Mouse (Mus musculus): ENCODE measurements around the gene Atp6v0b.

DNA sequence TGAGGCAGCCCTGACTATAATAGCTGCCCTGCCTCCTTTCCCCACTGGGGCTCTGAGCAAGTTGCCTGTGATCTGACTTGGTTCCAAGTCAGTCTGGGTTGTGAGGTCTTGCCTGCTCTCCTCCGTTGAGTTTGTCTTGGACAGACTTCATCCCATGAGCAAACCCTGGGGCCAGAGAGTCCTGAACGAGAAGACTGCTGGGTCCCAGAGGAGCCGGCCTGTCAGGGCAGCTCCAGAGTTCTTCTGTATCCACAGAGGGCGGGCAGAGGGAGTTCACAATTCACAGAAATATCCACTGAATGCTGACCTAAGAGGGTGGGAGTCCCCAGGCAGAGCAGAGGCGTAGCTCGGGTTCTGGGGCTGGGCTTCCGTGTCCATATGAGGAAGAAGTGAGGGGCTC, 36.3 kb downstream of the Atp6v0b start:
- TF ChIP-seq POLR2A (IDR thresholded peaks at IDR 0.05; ENCODE audit: control insufficient read depth, low read depth, low read length) (no peak), CTCF (IDR thresholded peaks at IDR 0.05; ENCODE audit: control insufficient read depth, insufficient read depth, insufficient replicate concordance, low read depth, low read length) (no peak)
